Mouse (Mus musculus): ENCODE data around the gene Sspo. TPM values are rescaled to one million over a fixed set of nuclear protein-coding genes. Genes with fewer than 3 reads are reported as not detected.

The Sspo gene
- total and polyA plus RNA-seq, 3 experiments, result under 0.01 TPM; not detected in 2

- Histone ChIP-seq H3K9me3 (replicated peaks) (no peaks in the 10 kb centered on the region), H3K4me1 (ENCODE audit: insufficient read depth, low read depth, low read length) (no peaks in the 10 kb centered on the region), H3K36me3 (replicated peaks) (no peaks in the 10 kb centered on the region), H3K27me3 (ENCODE audit: insufficient read depth, low read length) (no peaks in the 10 kb centered on the region), H3K4me3 (ENCODE audit: low read depth, low read length) (no peak overlapping the region)
- no peak for TF ChIP-seq TAL1 (conservative IDR thresholded peaks at IDR 0.05; ENCODE audit: low read depth, low read length)
- no peak for TF ChIP-seq GATA1 (IDR thresholded peaks at IDR 0.05; ENCODE audit: borderline replicate concordance, low read length)
- TF ChIP-seq GATA2 (IDR thresholded peaks at IDR 0.05; ENCODE audit: borderline replicate concordance, low read depth, low read length), result no peak
- TF ChIP-seq POLR2AphosphoS5 (IDR thresholded peaks at IDR 0.05; ENCODE audit: insufficient replicate concordance, low read depth, low read length), result no peak
- no peak for TF ChIP-seq CTCF (IDR thresholded peaks at IDR 0.05; ENCODE audit: low read depth, low read length)
- ATAC-seq (ENCODE audit: extremely low read depth, insufficient number of reproducible peaks, low FRiP score, poor library complexity, severe bottlenecking), result no peak
- no peak for DNase-seq (ENCODE audit: low spot score)
These were observed 98.2 kb downstream of the Sspo start for GRCm38 (mm10) chr6:48546271-48546670.

- Histone ChIP-seq H3K27me3 (ENCODE audit: insufficient read depth, low read length) (no peaks in the 10 kb centered on the region; the same call in 1 of the 2 replicates), H3K9me3 (replicated peaks) (no peaks in the 10 kb centered on the region), H3K4me1 (ENCODE audit: insufficient read depth, low read depth, low read length) (no peaks in the 10 kb centered on the region), H3K4me3 (ENCODE audit: low read depth, low read length) (no peak overlapping the region), H3K36me3 (replicated peaks) (no peaks in the 10 kb centered on the region)
- DNase-seq (ENCODE audit: low spot score) (no peak), ATAC-seq (ENCODE audit: extremely low read depth, insufficient number of reproducible peaks, low FRiP score, poor library complexity, severe bottlenecking) (no peak)
- TF ChIP-seq GATA2 (IDR thresholded peaks at IDR 0.05; ENCODE audit: borderline replicate concordance, low read depth, low read length) (no peak), CTCF (IDR thresholded peaks at IDR 0.05; ENCODE audit: low read depth, low read length) (no peak), TAL1 (conservative IDR thresholded peaks at IDR 0.05; ENCODE audit: low read depth, low read length) (no peak), GATA1 (IDR thresholded peaks at IDR 0.05; ENCODE audit: borderline replicate concordance, low read length) (no peak), POLR2AphosphoS5 (IDR thresholded peaks at IDR 0.05; ENCODE audit: insufficient replicate concordance, low read depth, low read length) (no peak)
These were observed 98.8 kb downstream of the Sspo start for GRCm38 (mm10) chr6:48546858-48547257.

- no peaks in the 10 kb centered on the region for H3K9me3 ChIP-seq (replicated peaks)
- H3K36me3 ChIP-seq (replicated peaks), result no peaks in the 10 kb centered on the region
- H3K27me3 ChIP-seq (ENCODE audit: insufficient read depth, low read length), result no peaks in the 10 kb centered on the region; the same call in 1 of the 2 replicates
- TF ChIP-seq POLR2AphosphoS5 (IDR thresholded peaks at IDR 0.05; ENCODE audit: insufficient replicate concordance, low read depth, low read length) (no peak), GATA2 (IDR thresholded peaks at IDR 0.05; ENCODE audit: borderline replicate concordance, low read depth, low read length) (no peak), CTCF (IDR thresholded peaks at IDR 0.05; ENCODE audit: low read depth, low read length) (no peak)
- DNase-seq (ENCODE audit: low spot score) (no peak), ATAC-seq (ENCODE audit: extremely low read depth, insufficient number of reproducible peaks, low FRiP score, poor library complexity, severe bottlenecking) (no peak)
- no peaks in the 10 kb centered on the region for H3K4me1 ChIP-seq (ENCODE audit: insufficient read depth, low read depth, low read length)
- no peak overlapping the region for H3K4me3 ChIP-seq (ENCODE audit: low read depth, low read length)
These were observed 100.3 kb downstream of the Sspo start for GRCm38 (mm10) chr6:48548314-48548713.

Other genes starting within 250 kb of the Sspo start
- gene Krba1, start 52.6 kb upstream of the Sspo start, total RNA-seq (2014; fragmentation: Nextera tagmentation), result not detected in 2 replicates
- gene Krba1, start 52.6 kb upstream of the Sspo start, total RNA-seq (2017), result 0.12 and 0.33 TPM in 2 replicates
- not detected in 2 replicates for gene Krba1, start 52.6 kb upstream of the Sspo start, polyA plus RNA-seq (2012)
- gene Zfp467, start 2.4 kb upstream of the Sspo start, total RNA-seq (2014; fragmentation: Nextera tagmentation), result not detected in 2 replicates
- 0.05 and 0.64 TPM in 2 replicates for gene Zfp467, start 2.4 kb upstream of the Sspo start, total RNA-seq (2017)
- 0.02 and 0.07 TPM in 2 replicates for gene Zfp467, start 2.4 kb upstream of the Sspo start, polyA plus RNA-seq (2012)
- not detected in 2 replicates for gene Atp6v0e2, start 89.4 kb downstream of the Sspo start, total RNA-seq (2014; fragmentation: Nextera tagmentation)
- 0.06 and 0.55 TPM in 2 replicates for gene Atp6v0e2, start 89.4 kb downstream of the Sspo start, total RNA-seq (2017)
- not detected in 2 replicates for gene Atp6v0e2, start 89.4 kb downstream of the Sspo start, polyA plus RNA-seq (2012)
- gene Lrrc61, start 106.6 kb downstream of the Sspo start, total RNA-seq (2014; fragmentation: Nextera tagmentation), result not detected in 2 replicates
- gene Lrrc61, start 106.6 kb downstream of the Sspo start, total RNA-seq (2017), result 0.05 and 0.06 TPM in 2 replicates
- gene Lrrc61, start 106.6 kb downstream of the Sspo start, polyA plus RNA-seq (2012), result not detected in 2 replicates
- not detected in 2 replicates for gene Rarres2, start 124.6 kb downstream of the Sspo start, total RNA-seq (2014; fragmentation: Nextera tagmentation)
- gene Rarres2, start 124.6 kb downstream of the Sspo start, total RNA-seq (2017), result 0.06 and 0.11 TPM in 2 replicates
- not detected in 2 replicates for gene Rarres2, start 124.6 kb downstream of the Sspo start, polyA plus RNA-seq (2012)
- gene Gm45021, start 141.4 kb downstream of the Sspo start, total RNA-seq (2014; fragmentation: Nextera tagmentation), result not detected in 2 replicates
- gene Gm45021, start 141.4 kb downstream of the Sspo start, total RNA-seq (2017), result not detected in 2 replicates
- not detected in 2 replicates for gene Gm45021, start 141.4 kb downstream of the Sspo start, polyA plus RNA-seq (2012)
- not detected in 2 replicates for gene Repin1, start 145.7 kb downstream of the Sspo start, total RNA-seq (2014; fragmentation: Nextera tagmentation)
- gene Repin1, start 145.7 kb downstream of the Sspo start, total RNA-seq (2017), result 0.27 TPM in 1 of 2 replicates, not detected in the other
- gene Repin1, start 145.7 kb downstream of the Sspo start, polyA plus RNA-seq (2012), result not detected in 2 replicates
- not detected in 2 replicates for gene Gm44965, start 145.7 kb downstream of the Sspo start, total RNA-seq (2014; fragmentation: Nextera tagmentation)
- gene Gm44965, start 145.7 kb downstream of the Sspo start, total RNA-seq (2017), result not detected in 2 replicates
- gene Gm44965, start 145.7 kb downstream of the Sspo start, polyA plus RNA-seq (2012), result not detected in 2 replicates
- not detected in 2 replicates for gene Zfp775, start 153.8 kb downstream of the Sspo start, total RNA-seq (2014; fragmentation: Nextera tagmentation)
- gene Zfp775, start 153.8 kb downstream of the Sspo start, total RNA-seq (2017), result 0.06 and 0.11 TPM in 2 replicates
- gene Zfp775, start 153.8 kb downstream of the Sspo start, polyA plus RNA-seq (2012), result not detected in 2 replicates
- not detected in 2 replicates for gene AI854703, start 178.5 kb downstream of the Sspo start, total RNA-seq (2014; fragmentation: Nextera tagmentation)
- gene AI854703, start 178.5 kb downstream of the Sspo start, total RNA-seq (2017), result 0.11 TPM in 1 of 2 replicates, not detected in the other
- gene AI854703, start 178.5 kb downstream of the Sspo start, polyA plus RNA-seq (2012), result not detected in 2 replicates
- not detected in 2 replicates for gene Gimap8, start 199.0 kb downstream of the Sspo start, total RNA-seq (2014; fragmentation: Nextera tagmentation)
- 0.05 TPM in 1 of 2 replicates, not detected in the other for gene Gimap8, start 199.0 kb downstream of the Sspo start, total RNA-seq (2017)
- gene Gimap8, start 199.0 kb downstream of the Sspo start, polyA plus RNA-seq (2012), result not detected in 2 replicates
- gene Gimap9, start 227.9 kb downstream of the Sspo start, total RNA-seq (2014; fragmentation: Nextera tagmentation), result 9.0 and 9.9 TPM in 2 replicates
- 23.6 and 25.8 TPM in 2 replicates for gene Gimap9, start 227.9 kb downstream of the Sspo start, total RNA-seq (2017)
- gene Gimap9, start 227.9 kb downstream of the Sspo start, polyA plus RNA-seq (2012), result 0.30 and 0.53 TPM in 2 replicates
- not detected in 2 replicates for gene Gimap4, start 236.3 kb downstream of the Sspo start, total RNA-seq (2014; fragmentation: Nextera tagmentation)
- not detected in 2 replicates for gene Gimap4, start 236.3 kb downstream of the Sspo start, total RNA-seq (2017)
- not detected in 2 replicates for gene Gimap4, start 236.3 kb downstream of the Sspo start, polyA plus RNA-seq (2012)

Measured in G1E (cell line).